Mouse (Mus musculus): ENCODE measurements at regions not wholly inside any gene's neighbourhood (a gene's known extent, or its start where the extent isn't known, plus 50 kb on each side); places are given as distances from the start of the nearest gene placed in this dataset.
A peak's percentile ranks its signal among the peaks of the same experiment; 100 is the strongest.

DNA sequence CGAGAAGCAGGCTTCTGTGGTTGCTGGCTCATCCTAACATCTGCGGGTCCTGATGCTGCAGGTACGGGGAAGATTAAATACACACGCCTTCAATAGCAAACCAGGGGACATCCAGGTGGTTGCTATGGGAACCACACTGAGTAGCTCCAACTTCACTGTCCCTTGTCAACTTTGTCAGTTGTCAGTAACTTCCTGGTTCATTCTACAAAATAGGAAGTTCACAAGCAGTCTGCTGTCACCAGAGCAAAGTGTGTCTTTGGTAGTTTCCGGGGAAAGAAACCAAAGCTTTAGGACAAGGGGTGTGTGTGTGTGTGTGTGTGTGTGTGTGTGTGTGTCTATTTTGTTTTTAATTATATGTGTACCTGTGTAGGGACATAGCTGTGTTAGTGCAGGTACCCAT lies 80.5 kb upstream of the Card11 start:
- no peak overlapping the region for H3K9ac ChIP-seq (ENCODE audit: low read depth, low read length)
- no peak overlapping the region for H3K4me2 ChIP-seq (ENCODE audit: low read length)
- H3K4me1 ChIP-seq (ENCODE audit: control insufficient read depth, insufficient read depth, low read length), result peaks cover 7% of the 10 kb centered on the region
- H3K36me3 ChIP-seq (ENCODE audit: control insufficient read depth, insufficient read depth, low read length), result no peaks in the 10 kb centered on the region
- no peak for ATAC-seq
- WGBS, result 67% methylated on average over 5 of the region's 5 CpGs
- no peak overlapping the region for H3K27ac ChIP-seq (ENCODE audit: low read length)
- no peaks in the 10 kb centered on the region for H3K27me3 ChIP-seq (ENCODE audit: control insufficient read depth, insufficient read depth, low read depth, low read length)
- H3K9me3 ChIP-seq (replicated peaks; ENCODE audit: control insufficient read depth, low read length, poor library complexity, severe bottlenecking), result no peaks in the 10 kb centered on the region
- H3K4me3 ChIP-seq (ENCODE audit: low read depth, low read length), result no peak overlapping the region

DNA sequence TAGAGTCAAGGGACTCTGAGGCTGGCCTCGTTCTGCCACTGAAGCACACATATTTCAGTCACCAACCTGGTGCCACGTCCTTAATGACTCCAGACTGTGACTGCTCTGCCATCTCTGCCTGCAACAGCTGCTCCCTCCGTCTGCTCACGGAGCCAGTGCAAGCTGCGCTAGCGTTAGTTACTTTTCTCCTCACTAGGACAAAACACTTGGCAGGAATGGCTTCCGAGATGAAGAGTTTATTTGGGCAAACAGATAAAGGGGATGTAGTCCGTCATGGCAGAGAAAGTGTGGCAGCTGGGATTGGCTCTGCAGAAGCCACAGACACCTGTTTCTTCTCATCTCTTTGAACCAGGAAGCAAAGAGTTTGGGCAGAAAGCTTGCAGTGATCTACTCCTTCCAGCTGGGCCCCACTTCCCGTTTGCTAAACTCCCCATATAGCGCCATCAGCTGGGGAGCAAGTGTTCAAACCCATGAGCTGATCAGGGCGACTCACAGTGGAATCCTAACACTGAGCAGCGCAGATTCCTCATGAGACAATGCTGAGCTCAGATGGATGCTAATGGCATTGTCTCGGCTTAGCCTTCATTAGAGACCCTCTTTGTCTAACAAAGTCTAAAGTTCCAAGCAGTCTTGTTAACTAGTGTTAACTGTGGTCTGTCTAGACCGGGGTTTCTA lies 83.8 kb upstream of the Card11 start:
- Histone ChIP-seq H3K4me2 (ENCODE audit: low read length) (no peak overlapping the region), H3K27me3 (ENCODE audit: control insufficient read depth, insufficient read depth, low read depth, low read length) (no peaks in the 10 kb centered on the region), H3K4me3 (ENCODE audit: low read depth, low read length) (no peak overlapping the region), H3K36me3 (ENCODE audit: control insufficient read depth, insufficient read depth, low read length) (no peaks in the 10 kb centered on the region), H3K4me1 (ENCODE audit: control insufficient read depth, insufficient read depth, low read length) (peaks cover 4% of the 10 kb centered on the region), H3K9me3 (replicated peaks; ENCODE audit: control insufficient read depth, low read length, poor library complexity, severe bottlenecking) (no peaks in the 10 kb centered on the region), H3K9ac (ENCODE audit: low read depth, low read length) (no peak overlapping the region), H3K27ac (ENCODE audit: low read length) (no peak overlapping the region)
- ATAC-seq, result no peak
- 78% methylated on average over 14 of the region's 14 CpGs for WGBS

DNA sequence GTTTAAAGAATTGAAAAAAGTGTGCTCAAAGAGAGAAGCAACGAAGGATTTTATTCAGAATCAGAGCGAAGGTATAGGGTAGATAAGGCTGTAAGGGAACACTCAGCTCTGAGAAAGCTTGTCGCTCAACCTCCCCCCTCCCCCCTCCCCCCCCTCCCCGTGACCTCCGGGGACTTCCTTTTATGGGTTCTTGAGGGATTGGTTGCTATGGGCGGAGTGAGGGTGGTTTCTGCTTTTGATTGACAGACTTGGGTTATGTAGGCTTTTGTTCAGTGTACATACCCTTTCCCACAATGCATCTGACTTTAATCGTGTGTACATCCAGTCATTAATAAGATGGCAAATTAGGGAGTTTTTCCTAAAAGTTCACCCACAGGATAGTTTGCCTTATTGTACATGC lies 84.4 kb upstream of the Card11 start:
- Histone ChIP-seq H3K4me3 (ENCODE audit: low read depth, low read length) (no peak overlapping the region), H3K4me2 (ENCODE audit: low read length) (no peak overlapping the region), H3K4me1 (ENCODE audit: control insufficient read depth, insufficient read depth, low read length) (peaks cover 3% of the 10 kb centered on the region; the same call in 1 of the 2 replicates), H3K9ac (ENCODE audit: low read depth, low read length) (no peak overlapping the region), H3K27ac (ENCODE audit: low read length) (no peak overlapping the region), H3K36me3 (ENCODE audit: control insufficient read depth, insufficient read depth, low read length) (no peaks in the 10 kb centered on the region), H3K9me3 (replicated peaks; ENCODE audit: control insufficient read depth, low read length, poor library complexity, severe bottlenecking) (no peaks in the 10 kb centered on the region), H3K27me3 (ENCODE audit: control insufficient read depth, insufficient read depth, low read depth, low read length) (no peaks in the 10 kb centered on the region)
- 36% methylated on average over 5 of the region's 7 CpGs for WGBS
- no peak for ATAC-seq

DNA sequence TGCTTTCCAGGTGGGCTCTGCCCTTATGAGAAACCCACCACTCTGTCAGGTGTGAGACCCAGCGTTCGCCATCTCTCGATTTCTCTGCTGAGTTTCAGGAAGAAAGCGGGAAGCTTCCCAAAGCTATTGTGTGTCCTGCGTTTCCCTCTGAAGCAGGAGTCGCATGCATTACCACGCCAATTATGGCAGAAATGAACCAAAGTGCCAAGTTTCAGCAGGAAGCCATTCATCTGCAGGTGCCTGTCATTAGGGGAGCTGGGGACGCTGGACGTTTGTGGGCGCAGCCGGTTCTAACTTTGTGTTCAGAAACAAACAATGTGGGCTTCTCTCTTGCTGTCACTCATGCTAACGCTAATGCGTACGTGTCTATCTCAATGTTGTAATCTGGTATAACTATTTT lies 91.3 kb upstream of the Card11 start:
- Histone ChIP-seq H3K27ac (ENCODE audit: low read length) (no peak overlapping the region), H3K9me3 (replicated peaks; ENCODE audit: control insufficient read depth, low read length, poor library complexity, severe bottlenecking) (no peaks in the 10 kb centered on the region), H3K9ac (ENCODE audit: low read depth, low read length) (no peak overlapping the region), H3K4me2 (ENCODE audit: low read length) (peak overlapping the region; percentile 28; the same call in 1 of the 2 replicates), H3K4me3 (ENCODE audit: low read depth, low read length) (no peak overlapping the region), H3K36me3 (ENCODE audit: control insufficient read depth, insufficient read depth, low read length) (no peaks in the 10 kb centered on the region), H3K27me3 (ENCODE audit: control insufficient read depth, insufficient read depth, low read depth, low read length) (no peaks in the 10 kb centered on the region), H3K4me1 (ENCODE audit: control insufficient read depth, insufficient read depth, low read length) (no peaks in the 10 kb centered on the region)
- ATAC-seq, result no peak
- 29% methylated on average over 14 of the region's 14 CpGs for WGBS

DNA sequence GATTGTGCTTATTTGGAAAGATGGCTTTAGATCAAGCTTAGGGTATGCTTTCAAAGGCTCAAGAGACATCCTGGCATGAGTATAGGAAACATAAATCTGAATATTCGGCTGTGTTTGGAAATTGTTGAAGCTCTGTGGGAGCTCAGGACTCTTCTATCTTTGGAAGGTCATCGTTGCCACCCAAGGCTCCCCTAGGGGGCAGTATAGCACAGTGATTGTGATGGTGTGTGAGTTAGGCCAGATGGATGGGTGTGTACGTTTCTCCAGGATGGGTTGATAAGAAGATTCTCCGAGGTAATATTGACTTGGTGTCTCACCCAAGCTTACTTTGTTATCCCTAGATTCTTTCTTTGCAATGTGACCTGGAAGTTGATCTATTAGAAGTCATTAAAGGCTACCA lies 93.3 kb upstream of the Card11 start:
- no peak overlapping the region for H3K4me3 ChIP-seq (ENCODE audit: low read depth, low read length)
- H3K4me1 ChIP-seq (ENCODE audit: control insufficient read depth, insufficient read depth, low read length), result no peaks in the 10 kb centered on the region
- no peak for ATAC-seq
- H3K27me3 ChIP-seq (ENCODE audit: control insufficient read depth, insufficient read depth, low read depth, low read length), result no peaks in the 10 kb centered on the region
- H3K4me2 ChIP-seq (ENCODE audit: low read length), result no peak overlapping the region
- H3K27ac ChIP-seq (ENCODE audit: low read length), result no peak overlapping the region
- no peaks in the 10 kb centered on the region for H3K9me3 ChIP-seq (replicated peaks; ENCODE audit: control insufficient read depth, low read length, poor library complexity, severe bottlenecking)
- H3K9ac ChIP-seq (ENCODE audit: low read depth, low read length), result no peak overlapping the region
- no peaks in the 10 kb centered on the region for H3K36me3 ChIP-seq (ENCODE audit: control insufficient read depth, insufficient read depth, low read length)
- WGBS, result 56% methylated on average over 4 of the region's 4 CpGs

DNA sequence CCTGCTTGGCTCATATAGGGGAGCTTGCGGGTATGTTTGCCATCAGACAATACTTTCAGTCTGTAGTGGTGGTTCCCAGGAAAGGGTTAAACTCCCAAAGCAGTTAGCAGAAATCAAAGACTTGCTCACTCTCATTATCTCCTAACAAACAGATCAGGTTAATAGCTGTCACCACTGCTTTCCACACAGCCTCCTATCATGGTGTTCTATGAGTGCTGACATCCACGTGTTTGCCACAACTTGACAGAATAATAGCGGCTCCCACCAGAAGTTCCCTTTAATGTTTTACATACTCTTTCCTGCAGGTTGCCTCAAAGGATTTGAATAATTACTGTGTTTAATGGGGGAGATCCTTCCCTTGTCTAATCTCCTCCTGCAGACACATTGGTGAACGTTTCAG lies 97.5 kb upstream of the Card11 start:
- Histone ChIP-seq H3K27ac (ENCODE audit: low read length) (no peak overlapping the region), H3K36me3 (ENCODE audit: control insufficient read depth, insufficient read depth, low read length) (no peaks in the 10 kb centered on the region), H3K27me3 (ENCODE audit: control insufficient read depth, insufficient read depth, low read depth, low read length) (no peaks in the 10 kb centered on the region), H3K4me1 (ENCODE audit: control insufficient read depth, insufficient read depth, low read length) (no peaks in the 10 kb centered on the region), H3K4me3 (ENCODE audit: low read depth, low read length) (no peak overlapping the region), H3K9ac (ENCODE audit: low read depth, low read length) (no peak overlapping the region), H3K4me2 (ENCODE audit: low read length) (no peak overlapping the region), H3K9me3 (replicated peaks; ENCODE audit: control insufficient read depth, low read length, poor library complexity, severe bottlenecking) (no peaks in the 10 kb centered on the region)
- 50% methylated on average over 4 of the region's 4 CpGs for WGBS
- ATAC-seq, result no peak; the same call in 1 of the 2 replicates

DNA sequence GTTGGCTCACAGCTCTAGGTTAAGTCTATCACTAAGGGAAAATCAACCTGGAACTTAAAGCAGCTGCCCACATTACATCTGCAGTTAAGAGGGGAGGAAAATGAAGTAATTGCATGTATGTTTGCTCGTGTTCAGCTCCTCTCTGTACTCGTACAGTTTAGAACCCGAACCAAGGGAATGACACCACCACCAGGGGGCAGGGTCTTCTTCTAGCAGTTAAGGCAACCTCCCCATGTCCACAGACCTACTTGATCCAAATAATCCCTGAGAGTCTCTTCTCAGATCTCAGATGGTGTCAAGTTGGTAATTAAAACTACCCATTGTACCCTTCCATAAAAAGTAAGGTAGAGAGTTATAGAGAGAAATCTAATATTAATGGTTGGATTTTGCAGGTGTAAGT lies 111.3 kb upstream of the Card11 start:
- Histone ChIP-seq H3K27me3 (ENCODE audit: control insufficient read depth, insufficient read depth, low read depth, low read length) (no peaks in the 10 kb centered on the region), H3K4me3 (ENCODE audit: low read depth, low read length) (no peak overlapping the region), H3K9me3 (replicated peaks; ENCODE audit: control insufficient read depth, low read length, poor library complexity, severe bottlenecking) (no peaks in the 10 kb centered on the region), H3K9ac (ENCODE audit: low read depth, low read length) (no peak overlapping the region), H3K27ac (ENCODE audit: low read length) (no peak overlapping the region), H3K36me3 (ENCODE audit: control insufficient read depth, insufficient read depth, low read length) (no peaks in the 10 kb centered on the region), H3K4me2 (ENCODE audit: low read length) (no peak overlapping the region), H3K4me1 (ENCODE audit: control insufficient read depth, insufficient read depth, low read length) (no peaks in the 10 kb centered on the region)
- 91% methylated on average over 3 of the region's 3 CpGs for WGBS
- no peak for ATAC-seq

DNA sequence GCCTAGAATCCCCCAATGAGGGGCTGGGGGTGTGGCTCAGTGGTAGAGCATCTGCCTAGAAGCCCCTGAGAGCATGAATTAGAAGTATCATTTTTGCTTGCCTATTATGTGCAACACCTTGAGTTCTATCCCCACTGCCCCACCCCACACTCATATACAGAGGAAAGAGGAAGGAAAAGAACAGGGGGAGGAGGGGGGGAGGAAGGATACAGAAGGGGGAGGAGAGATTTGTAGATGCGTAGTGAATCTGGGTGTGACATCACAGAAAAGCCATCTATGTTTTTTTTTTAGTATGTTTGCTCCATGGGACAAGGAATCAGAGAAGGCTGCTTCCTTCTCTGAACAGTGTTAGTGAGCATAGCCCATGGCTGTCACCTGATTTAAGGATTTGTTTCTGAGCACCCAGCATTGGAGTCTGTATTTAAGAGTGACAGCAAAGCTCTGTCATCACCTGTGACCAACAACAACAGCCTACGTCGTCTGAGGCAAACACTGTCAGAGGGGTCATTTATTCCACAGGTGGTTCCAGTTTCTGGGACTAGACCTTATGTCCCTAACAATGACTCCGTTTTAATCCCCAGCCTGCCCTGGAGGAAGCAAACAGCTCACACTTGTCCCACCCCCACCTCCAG lies 115.0 kb upstream of the Card11 start:
- Histone ChIP-seq H3K36me3 (ENCODE audit: control insufficient read depth, insufficient read depth, low read length) (no peaks in the 10 kb centered on the region), H3K4me1 (ENCODE audit: control insufficient read depth, insufficient read depth, low read length) (no peaks in the 10 kb centered on the region), H3K4me2 (ENCODE audit: low read length) (no peak overlapping the region), H3K27ac (ENCODE audit: low read length) (no peak overlapping the region), H3K9ac (ENCODE audit: low read depth, low read length) (no peak overlapping the region), H3K9me3 (replicated peaks; ENCODE audit: control insufficient read depth, low read length, poor library complexity, severe bottlenecking) (no peaks in the 10 kb centered on the region), H3K4me3 (ENCODE audit: low read depth, low read length) (no peak overlapping the region), H3K27me3 (ENCODE audit: control insufficient read depth, insufficient read depth, low read depth, low read length) (no peaks in the 10 kb centered on the region)
- 83% methylated on average over 4 of the region's 4 CpGs for WGBS
- no peak for ATAC-seq

DNA sequence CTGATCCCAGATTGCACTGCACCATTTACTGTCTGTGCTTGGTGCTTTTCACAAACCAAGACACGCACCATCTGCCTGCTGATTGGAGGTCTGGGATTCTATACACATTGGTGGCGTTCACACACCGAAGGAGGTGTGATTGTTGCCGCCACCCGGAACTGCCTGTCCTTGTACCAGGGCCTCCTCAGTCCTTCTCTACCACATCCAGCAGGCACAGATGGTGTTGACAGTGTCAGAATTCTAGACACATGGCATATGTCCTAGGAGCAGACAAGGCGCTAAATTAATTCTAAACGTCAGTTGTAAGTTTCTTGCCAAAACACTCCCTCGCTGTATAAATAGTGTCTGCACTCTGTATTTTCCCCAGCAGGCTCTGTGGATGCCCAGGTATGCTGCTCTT lies 115.6 kb upstream of the Card11 start:
- WGBS, result 80% methylated on average over 8 of the region's 8 CpGs
- Histone ChIP-seq H3K27ac (ENCODE audit: low read length) (no peak overlapping the region), H3K9me3 (replicated peaks; ENCODE audit: control insufficient read depth, low read length, poor library complexity, severe bottlenecking) (no peaks in the 10 kb centered on the region), H3K27me3 (ENCODE audit: control insufficient read depth, insufficient read depth, low read depth, low read length) (no peaks in the 10 kb centered on the region), H3K4me1 (ENCODE audit: control insufficient read depth, insufficient read depth, low read length) (no peaks in the 10 kb centered on the region), H3K9ac (ENCODE audit: low read depth, low read length) (no peak overlapping the region), H3K4me2 (ENCODE audit: low read length) (no peak overlapping the region), H3K36me3 (ENCODE audit: control insufficient read depth, insufficient read depth, low read length) (no peaks in the 10 kb centered on the region), H3K4me3 (ENCODE audit: low read depth, low read length) (no peak overlapping the region)
- no peak for ATAC-seq
